Mouse (Mus musculus) CH12.LX (cell line): ENCODE measurements around the gene Srrm1. TPM values are rescaled to one million over a fixed set of nuclear protein-coding genes. Genes with fewer than 3 reads are reported as not detected.
A peak's percentile ranks its signal among the peaks of the same experiment; 100 is the strongest.
"Not testable (repeated sequence)": the region's sequence is repeated elsewhere in the genome, so short reads cannot be mapped to it uniquely, and the experiment has no call there.

Experiments
- DNase-seq: peaks from one replicate; pipeline ENCODE4 v3.0.0-alpha.2; 2013; ENCODE audit errors: extremely low read depth
- H3K27ac ChIP-seq: 2 replicates; pipeline ENCODE4 v1.5.1; 2012; ENCODE audit warnings: low read depth, mild to moderate bottlenecking, control low read depth, moderate library complexity; ENCODE audit not compliant: insufficient read depth
- H3K27me3 ChIP-seq: replicated peaks from 2 replicates; pipeline ENCODE3; 2012; ENCODE audit warnings: inconsistent platforms
- H3K36me3 ChIP-seq, 2 experiments: replicated peaks in 1 of 2; 2 replicates each; pipeline versions ENCODE3 to v1.6.1; 2012; ENCODE audit warnings: inconsistent platforms in 1 of 2, low read length in 1 of 2, mild to moderate bottlenecking in 1 of 2, mixed read lengths in 1 of 2, moderate library complexity in 1 of 2; ENCODE audit not compliant: control insufficient read depth in 1 of 2, insufficient read depth in 1 of 2
- H3K4me1 ChIP-seq, 2 experiments: 2 replicates each; pipeline ENCODE4 v1.6.1; 2012; ENCODE audit warnings: inconsistent platforms in 1 of 2, moderate library complexity in 1 of 2; ENCODE audit not compliant: insufficient read depth in 2 of 2, control insufficient read depth in 1 of 2
- H3K4me2 ChIP-seq: 2 replicates; pipeline ENCODE4 v1.6.1; 2012; ENCODE audit warnings: low read depth, mild to moderate bottlenecking, control low read depth; ENCODE audit not compliant: poor library complexity, insufficient read depth, severe bottlenecking
- H3K4me3 ChIP-seq, 3 experiments: fragments of 150-350 bp in 1 of 3; sonication (generic) in 1 of 3; replicated peaks in 1 of 3; 2 replicates each; pipeline versions ENCODE3 to v1.5.1; 2011 to 2012; ENCODE audit warnings: low read depth in 2 of 3, low read length in 2 of 3, mild to moderate bottlenecking in 2 of 3, moderate library complexity in 2 of 3, control low read depth in 1 of 3, improper control_type of control experiment in 1 of 3, inconsistent platforms in 1 of 3, mixed read lengths in 1 of 3; ENCODE audit not compliant: poor library complexity in 1 of 3
- H3K79me2 ChIP-seq: replicated peaks from 2 replicates; pipeline ENCODE4 v1.6.1; 2012; ENCODE audit warnings: mild to moderate bottlenecking, moderate library complexity; ENCODE audit not compliant: control insufficient read depth, poor library complexity, insufficient read depth, severe bottlenecking; ENCODE audit errors: extremely low read depth
- H3K9ac ChIP-seq: 2 replicates; pipeline ENCODE4 v1.6.1; 2012; ENCODE audit warnings: low read depth, mild to moderate bottlenecking, control low read depth, moderate library complexity; ENCODE audit not compliant: insufficient read depth
- H3K9me3 ChIP-seq: replicated peaks from 2 replicates; pipeline ENCODE3; 2012; ENCODE audit warnings: low read length, inconsistent platforms, mixed read lengths
- BHLHE40 ChIP-seq: IDR thresholded peaks from 2 replicates; pipeline ENCODE4 v1.6.1; 2011; ENCODE audit warnings: mild to moderate bottlenecking, low read depth, low read length, improper control_type of control experiment
- CHD2 ChIP-seq: IDR thresholded peaks from 2 replicates; pipeline ENCODE4 v1.6.1; 2011; ENCODE audit warnings: low read length, improper control_type of control experiment
- E2F4 ChIP-seq: IDR thresholded peaks from 2 replicates; pipeline ENCODE4 v1.6.1; 2011; ENCODE audit warnings: low read depth, low read length, improper control_type of control experiment; ENCODE audit not compliant: insufficient replicate concordance
- ELF1 ChIP-seq: IDR thresholded peaks from 2 replicates; pipeline ENCODE4 v1.6.1; 2014; ENCODE audit warnings: low read depth, mild to moderate bottlenecking, inconsistent platforms, low read length, improper control_type of control experiment
- EP300 ChIP-seq: IDR thresholded peaks from 2 replicates; pipeline ENCODE4 v1.6.1; 2011; ENCODE audit warnings: low read length, improper control_type of control experiment
- GABPA ChIP-seq: IDR thresholded peaks from 2 replicates; pipeline ENCODE4 v1.6.1; 2012; ENCODE audit warnings: low read depth, low read length, improper control_type of control experiment, inconsistent platforms; ENCODE audit not compliant: insufficient replicate concordance
- JUND ChIP-seq: conservative IDR thresholded peaks from 2 replicates; pipeline ENCODE4 v1.6.1; 2011; ENCODE audit warnings: low read depth, low read length, improper control_type of control experiment
- MAX ChIP-seq: IDR thresholded peaks from 2 replicates; pipeline ENCODE4 v1.6.1; 2011; ENCODE audit warnings: low read length, improper control_type of control experiment
- MYC ChIP-seq: IDR thresholded peaks from 2 replicates; pipeline ENCODE4 v1.6.1; 2011; ENCODE audit warnings: low read depth, mild to moderate bottlenecking, improper control_type of control experiment, low read length
- NELFE ChIP-seq: IDR thresholded peaks from 2 replicates; pipeline ENCODE4 v1.6.1; 2011; ENCODE audit warnings: low read depth, low read length, improper control_type of control experiment
- NRF1 ChIP-seq: IDR thresholded peaks from 2 replicates; pipeline ENCODE4 v1.6.1; 2014; ENCODE audit warnings: low read depth, mild to moderate bottlenecking, inconsistent platforms, low read length, improper control_type of control experiment, moderate library complexity
- POLR2A ChIP-seq: IDR thresholded peaks from 2 replicates; pipeline ENCODE4 v1.6.1; 2011; ENCODE audit warnings: low read depth, mild to moderate bottlenecking, improper control_type of control experiment, low read length
- RAD21 ChIP-seq: IDR thresholded peaks from 2 replicates; pipeline ENCODE4 v1.6.1; 2011; ENCODE audit warnings: low read depth, mild to moderate bottlenecking, low read length, improper control_type of control experiment, moderate library complexity
- SIN3A ChIP-seq: IDR thresholded peaks from 2 replicates; pipeline ENCODE4 v1.6.1; 2012; ENCODE audit warnings: low read length, improper control_type of control experiment, inconsistent platforms
- SMC3 ChIP-seq: IDR thresholded peaks from 2 replicates; pipeline ENCODE4 v1.6.1; 2011; ENCODE audit warnings: low read depth, low read length, improper control_type of control experiment
- TBP ChIP-seq: conservative IDR thresholded peaks from 2 replicates; pipeline ENCODE4 v1.6.1; 2011; ENCODE audit warnings: low read depth, low read length, improper control_type of control experiment
- TCF12 ChIP-seq: IDR thresholded peaks from 2 replicates; pipeline ENCODE4 v1.6.1; 2014; ENCODE audit warnings: low read depth, mild to moderate bottlenecking, inconsistent platforms, low read length, improper control_type of control experiment
- USF1 ChIP-seq: IDR thresholded peaks from 2 replicates; pipeline ENCODE4 v1.6.1; 2014; ENCODE audit warnings: low read depth, mild to moderate bottlenecking, inconsistent platforms, low read length, improper control_type of control experiment
- USF2 ChIP-seq: conservative IDR thresholded peaks from 2 replicates; pipeline ENCODE4 v1.6.1; 2011; ENCODE audit warnings: low read depth, low read length, improper control_type of control experiment
- ZC3H11A ChIP-seq: IDR thresholded peaks from 2 replicates; pipeline ENCODE4 v1.6.1; 2012; ENCODE audit warnings: low read depth, mild to moderate bottlenecking, inconsistent platforms, low read length, improper control_type of control experiment
- ZNF384 ChIP-seq: IDR thresholded peaks from 2 replicates; pipeline ENCODE4 v1.6.1; 2012; ENCODE audit warnings: low read depth, low read length, improper control_type of control experiment, inconsistent platforms
- dilution Hi-C: fragments of 300-500 bp; cut with MboI; formaldehyde crosslinking; loops from 2 replicates; pipeline ENCODE4 v1.14.3; 2020; ENCODE audit warnings: low sequenced_read_pairs; ENCODE audit not compliant: extremely low pct_unique_long_range_greater_than_20kb, extremely low pct_ligation_motif_present
- in situ Hi-C: fragments of 300-500 bp; cut with MboI; formaldehyde crosslinking; loops from 3 replicates; pipeline ENCODE4 v1.14.3; 2019; ENCODE audit warnings: low sequenced_read_pairs, low pct_ligation_motif_present, low pct_unique_long_range_greater_than_20kb, mixed read lengths
- polyA plus RNA-seq: library from polyadenylated mRNA; unstranded; fragments of >175 nt; gene quantifications from 2 replicates; pipeline ENCODE4 v1.2.1, GENCODE M21; 2012; ENCODE audit warnings: low read depth; ENCODE audit not compliant: insufficient read length
- total RNA-seq, 2 experiments: library from RNA; depleted of rRNA; stranded (reverse); fragments of 300-350 nt in 1 of 2; fragments of >200 nt in 1 of 2; gene quantifications; 2 replicates each; pipeline ENCODE4 v1.2.3; 2012 to 2014

Gene Srrm1
- total and polyA plus RNA-seq, 3 experiments, result 14.2 to 180 (median 23.6) TPM

DNA sequence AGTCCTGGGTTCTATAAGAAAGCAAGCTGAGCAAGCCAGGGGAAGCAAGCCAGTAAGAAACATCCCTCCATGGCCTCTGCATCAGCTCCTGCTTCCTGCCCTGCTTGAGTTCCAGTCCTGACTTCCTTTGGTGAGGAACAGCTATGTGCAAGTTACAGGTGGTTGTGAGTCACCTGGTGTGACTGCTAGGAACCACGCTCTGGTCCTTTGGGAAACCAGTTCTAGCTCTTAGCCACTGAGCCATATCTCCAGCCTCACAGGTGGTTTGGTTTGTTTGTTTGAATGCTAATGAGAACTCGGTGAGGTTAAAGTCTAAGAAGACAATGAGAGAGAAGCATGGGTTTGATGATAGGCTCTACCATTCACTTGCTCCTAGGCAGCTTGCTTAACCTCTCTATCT is 73.1 kb downstream of the Srrm1 start:
- H3K27ac ChIP-seq, H3K4me2 ChIP-seq, H3K9me3 ChIP-seq, in situ Hi-C loops, H3K79me2 ChIP-seq, H3K36me3 ChIP-seq, H3K9ac ChIP-seq, H3K27me3 ChIP-seq, dilution Hi-C loops, H3K4me3 ChIP-seq: not testable (repeated sequence)
- H3K4me1 ChIP-seq, result peaks cover 7 to 41% of the 10 kb centered on the region in 2 experiments
- DNase-seq, result peak; percentile 69
- TF ChIP-seq USF1 (peak; percentile 51), TCF12 (peak; percentile 43; the same call in 1 of the 2 replicates), MAX (peak; percentile 71), BHLHE40 (peak; percentile 18; the same call in 1 of the 2 replicates), USF2 (peak; percentile 66), EP300 (0 out of 2 replicates have a peak, but pooled peaks have one; percentile 7)

DNA sequence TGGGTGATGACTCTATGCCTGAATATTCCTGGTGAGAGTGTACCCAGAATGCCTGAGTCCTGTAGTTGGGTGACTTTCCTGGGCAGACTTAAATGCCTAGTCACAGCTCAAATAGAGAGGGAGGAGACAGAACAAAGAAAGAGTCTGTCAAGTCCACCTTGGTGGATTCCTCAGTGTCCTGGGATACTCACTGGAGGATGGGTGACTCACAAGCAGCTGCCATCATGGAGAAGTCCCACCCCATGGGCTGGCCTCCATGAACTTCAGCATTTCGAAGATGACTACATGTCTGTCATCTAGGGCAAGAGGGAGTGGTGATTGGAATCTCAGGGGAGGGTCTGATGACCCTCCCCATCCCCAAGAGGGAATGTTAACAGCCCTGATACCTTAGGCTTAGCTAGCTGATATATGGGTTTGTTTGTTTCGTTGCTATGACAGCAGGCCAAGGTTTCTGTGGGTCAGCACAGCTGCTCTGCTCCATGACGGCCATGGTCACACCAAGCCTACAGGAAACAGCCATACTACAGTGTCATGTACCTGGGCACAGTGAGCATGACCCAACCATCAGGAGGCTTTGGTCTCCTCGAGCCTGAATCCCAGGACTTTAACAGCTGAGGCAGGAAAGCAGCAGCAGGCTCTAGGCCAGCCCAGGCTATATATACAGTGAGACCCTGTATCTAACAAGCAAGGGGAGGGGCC is 76.3 kb downstream of the Srrm1 start:
- dilution Hi-C loops, result no loop called here
- Histone ChIP-seq H3K4me3 (no peak overlapping the region), H3K4me1 (peaks cover 11 to 39% of the 10 kb centered on the region in 2 experiments), H3K9me3 (no peaks in the 10 kb centered on the region), H3K9ac (no peak overlapping the region), H3K27me3 (no peaks in the 10 kb centered on the region), H3K79me2 (peaks cover 6% of the 10 kb centered on the region), H3K4me2 (no peak overlapping the region), H3K27ac (no peak overlapping the region), H3K36me3 (no peaks in the 10 kb centered on the region)
- TF ChIP-seq MAX, result no peak
- TF ChIP-seq USF2, result no peak
- TF ChIP-seq GABPA, result no peak
- TF ChIP-seq MYC, result no peak
- no peak for TF ChIP-seq JUND
- TF ChIP-seq TBP, result no peak
- no peak for TF ChIP-seq POLR2A
- no peak for TF ChIP-seq ZC3H11A
- no peak for TF ChIP-seq ELF1
- no peak for TF ChIP-seq TCF12
- TF ChIP-seq EP300, result no peak
- TF ChIP-seq NELFE, result no peak
- TF ChIP-seq ZNF384, result no peak
- TF ChIP-seq BHLHE40, result no peak
- TF ChIP-seq RAD21, result no peak
- no peak for TF ChIP-seq SIN3A
- no peak for TF ChIP-seq NRF1
- no peak for TF ChIP-seq SMC3
- no peak for TF ChIP-seq CHD2
- no peak for TF ChIP-seq E2F4
- in situ Hi-C loops, result loop anchor here (5.0 kb wide), 1 partner anchor 35 kb away; no protein-coding TSS in a partner anchor
- DNase-seq, result no peak
